Mouse (Mus musculus) embryonic facial prominence, embryonic 11.5 days (tissue): ENCODE results near the gene Naa38. TPM values are rescaled to one million over a fixed set of nuclear protein-coding genes. Genes with fewer than 3 reads are reported as not detected.
A peak's percentile ranks its signal among the peaks of the same experiment; 100 is the strongest.

ENCODE experiments used
- ATAC-seq: fragments of 200-750 bp; cut with Nextera tagmentation; replicated peaks from 2 replicates; pipeline ENCODE4 v1.8.0; 2017; ENCODE audit warnings: low read depth; ENCODE audit not compliant: insufficient number of reproducible peaks, low FRiP score, low TSS enrichment
- DNase-seq: peaks from one replicate; pipeline ENCODE4 v3.0.0-alpha.2; 2015; ENCODE audit warnings: low spot score
- H3K27ac ChIP-seq: fragments of 300-500 bp; sonication (generic); replicated peaks from 2 replicates; pipeline ENCODE4 v1.5.1; 2014; ENCODE audit warnings: mild to moderate bottlenecking, low read depth, low read length, control low read depth
- H3K27me3 ChIP-seq: fragments of 300-500 bp; sonication (generic); 2 replicates; pipeline ENCODE4 v1.6.1; 2014; ENCODE audit warnings: mild to moderate bottlenecking, low read length, moderate library complexity, mixed read lengths; ENCODE audit not compliant: control insufficient read depth, insufficient read depth
- H3K36me3 ChIP-seq: fragments of 300-500 bp; sonication (generic); replicated peaks from 2 replicates; pipeline ENCODE4 v1.6.1; 2014; ENCODE audit warnings: low read depth, mild to moderate bottlenecking, low read length, moderate library complexity, mixed read lengths; ENCODE audit not compliant: control insufficient read depth, insufficient read depth
- H3K4me1 ChIP-seq: fragments of 300-500 bp; sonication (generic); 2 replicates; pipeline ENCODE4 v1.6.1; 2014; ENCODE audit warnings: low read length, mixed read lengths; ENCODE audit not compliant: control insufficient read depth, insufficient read depth
- H3K4me2 ChIP-seq: fragments of 300-500 bp; sonication (generic); 2 replicates; pipeline ENCODE4 v1.6.1; 2014; ENCODE audit warnings: low read depth, mild to moderate bottlenecking, control low read depth, low read length, moderate library complexity
- H3K4me3 ChIP-seq: fragments of 300-500 bp; sonication (generic); 2 replicates; pipeline ENCODE4 v1.5.1; 2014; ENCODE audit warnings: low read depth, low read length, control low read depth
- H3K9ac ChIP-seq: fragments of 300-500 bp; sonication (generic); replicated peaks from 2 replicates; pipeline ENCODE4 v1.6.1; 2014; ENCODE audit warnings: mild to moderate bottlenecking, control low read depth, low read length
- H3K9me3 ChIP-seq: fragments of 300-500 bp; sonication (generic); replicated peaks from 2 replicates; pipeline ENCODE4 v1.6.1; 2016; ENCODE audit warnings: mild to moderate bottlenecking, low read length, inconsistent platforms, mixed read lengths; ENCODE audit not compliant: control insufficient read depth
- whole genome bisulfite sequencing: fragments of 180-500 bp; shearing (Covaris S2); extraction: QIAGEN DNeasy Blood & Tissue Kit; methylation state at CpG from one replicate; pipeline ENCODE4 v1.1.7; 2014; 5-methylcytosine and 5-hydroxymethylcytosine counted together
- polyA plus RNA-seq: library from polyadenylated mRNA; unstranded; fragments of >200 nt; fragmentation: Nextera tagmentation; extraction: Ambion mirVana; gene quantifications from 2 replicates; pipeline ENCODE4 v1.2.1, GENCODE M21; 2014

Naa38 gene
- polyA plus RNA-seq, 1 experiment from 2014 or later, result 123 TPM

DNA sequence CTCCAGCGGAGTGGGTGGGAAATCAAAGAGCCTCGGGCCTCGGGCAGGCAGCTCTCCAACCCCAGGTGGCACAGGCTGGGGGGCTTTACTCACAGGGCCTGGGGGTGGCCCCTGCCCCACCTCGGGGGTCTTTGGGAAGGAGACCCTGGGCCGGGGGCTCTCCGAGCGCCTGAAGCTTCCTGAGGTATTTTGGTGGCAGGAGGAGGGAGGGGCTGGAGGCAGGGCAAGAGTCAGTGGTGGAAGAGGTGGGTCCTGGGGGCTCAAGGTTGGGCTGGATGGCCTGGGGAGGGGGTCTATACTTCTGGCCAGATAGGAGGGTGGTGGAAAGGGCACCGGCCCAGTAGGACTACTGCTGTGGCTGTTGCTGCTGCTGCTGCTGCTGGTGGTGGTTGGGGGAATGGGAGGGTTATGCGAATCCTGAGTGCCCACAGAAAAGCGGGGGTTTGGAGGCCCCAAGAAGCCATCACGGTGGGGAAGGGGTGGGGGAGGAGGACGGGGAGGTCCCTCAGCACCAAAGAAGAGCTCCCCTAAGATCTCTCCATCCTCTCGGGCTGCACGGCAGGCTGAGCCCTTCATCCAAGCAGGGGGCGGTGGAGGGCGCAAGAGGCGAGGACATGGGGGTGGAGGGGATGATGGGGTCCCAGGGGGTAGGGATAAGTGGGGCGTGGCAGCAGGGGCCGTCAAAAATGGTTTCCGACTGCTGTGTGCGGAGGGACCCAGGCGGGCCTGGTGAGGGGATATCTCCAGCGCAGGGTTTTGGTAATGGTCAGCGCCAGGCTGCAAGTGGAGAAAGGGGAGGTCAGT, 10.3 kb downstream of the Naa38 start:
- Histone ChIP-seq H3K27me3 (no peaks in the 10 kb centered on the region), H3K9ac (no peak overlapping the region; the same call in 1 of the 2 replicates), H3K36me3 (peaks cover 43% of the 10 kb centered on the region), H3K9me3 (no peaks in the 10 kb centered on the region), H3K27ac (no peak overlapping the region), H3K4me1 (peaks cover 3% of the 10 kb centered on the region; the same call in 1 of the 2 replicates), H3K4me2 (no peak overlapping the region), H3K4me3 (no peak overlapping the region; the same call in 1 of the 2 replicates)
- DNase-seq (no peak), ATAC-seq (no peak)
- 91% methylated on average over 24 of the region's 24 CpGs for WGBS

DNA sequence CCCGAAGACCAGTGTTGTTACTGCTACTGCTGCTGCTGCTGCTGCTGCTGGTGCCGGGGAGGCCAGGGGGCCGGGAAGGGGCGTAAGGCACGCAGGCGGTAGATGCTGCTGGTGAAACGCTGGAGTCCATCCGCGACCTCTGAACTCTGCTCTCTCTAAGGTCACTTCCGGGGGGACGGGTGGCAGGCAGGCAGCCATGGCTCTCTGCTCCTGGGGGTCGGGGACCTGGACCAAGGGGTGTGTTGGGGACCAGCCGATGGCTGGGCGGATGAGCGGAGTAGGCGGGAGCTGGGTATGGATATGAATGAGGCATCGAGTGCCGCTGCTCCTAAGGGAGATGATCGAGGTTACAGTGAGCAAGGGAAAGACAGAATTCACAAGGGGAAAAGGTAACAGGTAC, 11.0 kb downstream of the Naa38 start:
- H3K9ac ChIP-seq, result no peak overlapping the region
- H3K4me3 ChIP-seq, result no peak overlapping the region
- H3K9me3 ChIP-seq, result no peaks in the 10 kb centered on the region
- 86% methylated on average over 19 of the region's 19 CpGs for WGBS
- DNase-seq (no peak), ATAC-seq (no peak)
- H3K4me2 ChIP-seq, result no peak overlapping the region
- peaks cover 3% of the 10 kb centered on the region; the same call in 1 of the 2 replicates for H3K4me1 ChIP-seq
- H3K27me3 ChIP-seq, result no peaks in the 10 kb centered on the region
- no peak overlapping the region for H3K27ac ChIP-seq
- peaks cover 43% of the 10 kb centered on the region for H3K36me3 ChIP-seq

DNA sequence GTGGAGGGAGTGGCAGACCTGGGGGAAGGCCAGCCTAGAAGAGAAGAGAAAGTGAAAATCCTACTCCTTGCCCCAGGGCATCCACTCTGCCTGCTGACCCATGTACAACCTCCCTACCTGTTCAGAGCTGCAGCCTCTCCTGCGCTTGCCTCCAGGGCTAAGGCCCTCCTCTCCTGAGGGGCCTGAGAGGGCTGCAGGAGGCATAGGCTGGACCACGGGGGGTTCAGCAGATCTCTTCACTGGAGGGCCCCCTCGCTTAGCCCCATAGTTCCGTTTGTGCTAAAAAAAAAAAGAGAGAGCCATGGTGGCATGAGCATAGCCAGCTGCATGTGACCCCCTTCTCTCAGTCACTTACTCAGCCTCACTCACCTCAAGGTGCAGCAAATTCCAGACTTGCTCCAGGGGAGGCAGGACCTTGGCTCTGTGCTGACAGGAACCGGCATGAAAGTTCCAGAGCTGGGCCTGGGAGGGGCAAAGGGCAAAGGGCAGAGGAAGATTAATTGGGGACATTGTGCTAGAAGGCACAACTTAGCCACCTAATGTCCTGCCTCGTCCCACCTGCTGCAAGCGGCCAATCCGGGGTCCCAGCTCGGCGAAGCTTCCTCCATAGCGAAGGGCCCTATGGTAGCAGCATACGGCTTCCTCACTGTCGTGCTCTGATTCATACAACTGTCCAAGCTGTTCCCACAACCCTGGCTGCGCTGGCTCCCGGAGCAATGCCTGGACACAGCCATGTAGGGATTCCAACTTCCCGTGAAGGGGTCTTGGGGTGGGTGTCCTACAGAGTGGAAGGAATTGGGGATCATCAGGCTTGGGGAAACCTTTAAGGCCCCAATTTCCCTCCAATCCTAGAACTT, 11.8 kb downstream of the Naa38 start:
- no peak for DNase-seq
- no peak overlapping the region for H3K4me3 ChIP-seq
- 91% methylated on average over 16 of the region's 16 CpGs for WGBS

DNA sequence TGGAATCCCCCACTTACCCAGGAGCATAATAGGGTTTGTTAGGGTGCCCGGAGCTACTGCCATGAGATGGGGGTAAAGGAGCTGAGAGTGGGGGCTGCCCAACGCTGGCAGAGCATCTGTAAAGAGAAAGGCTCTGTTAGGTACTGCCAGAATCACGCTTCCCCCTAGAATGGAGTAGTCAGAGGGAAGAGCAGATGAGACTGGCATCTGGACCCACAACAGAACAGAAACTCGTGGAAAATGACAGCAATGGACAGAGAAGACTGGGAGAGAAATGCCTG, 12.4 kb downstream of the Naa38 start:
- WGBS, result 89% methylated on average over 4 of the region's 4 CpGs
- ATAC-seq, result no peak
- Histone ChIP-seq H3K4me1 (peaks cover 13% of the 10 kb centered on the region), H3K27ac (no peak overlapping the region), H3K27me3 (no peaks in the 10 kb centered on the region), H3K4me2 (no peak overlapping the region), H3K9ac (no peak overlapping the region), H3K4me3 (no peak overlapping the region), H3K9me3 (no peaks in the 10 kb centered on the region), H3K36me3 (peaks cover 38% of the 10 kb centered on the region)
- no peak for DNase-seq

More for the DNA sequence above, 11.8 kb downstream of the Naa38 start:
- Histone ChIP-seq H3K4me2 (no peak overlapping the region), H3K27me3 (no peaks in the 10 kb centered on the region), H3K27ac (no peak overlapping the region), H3K9ac (no peak overlapping the region), H3K36me3 (peaks cover 38% of the 10 kb centered on the region), H3K9me3 (no peaks in the 10 kb centered on the region), H3K4me1 (peaks cover 9% of the 10 kb centered on the region)
- ATAC-seq, result no peak

DNA sequence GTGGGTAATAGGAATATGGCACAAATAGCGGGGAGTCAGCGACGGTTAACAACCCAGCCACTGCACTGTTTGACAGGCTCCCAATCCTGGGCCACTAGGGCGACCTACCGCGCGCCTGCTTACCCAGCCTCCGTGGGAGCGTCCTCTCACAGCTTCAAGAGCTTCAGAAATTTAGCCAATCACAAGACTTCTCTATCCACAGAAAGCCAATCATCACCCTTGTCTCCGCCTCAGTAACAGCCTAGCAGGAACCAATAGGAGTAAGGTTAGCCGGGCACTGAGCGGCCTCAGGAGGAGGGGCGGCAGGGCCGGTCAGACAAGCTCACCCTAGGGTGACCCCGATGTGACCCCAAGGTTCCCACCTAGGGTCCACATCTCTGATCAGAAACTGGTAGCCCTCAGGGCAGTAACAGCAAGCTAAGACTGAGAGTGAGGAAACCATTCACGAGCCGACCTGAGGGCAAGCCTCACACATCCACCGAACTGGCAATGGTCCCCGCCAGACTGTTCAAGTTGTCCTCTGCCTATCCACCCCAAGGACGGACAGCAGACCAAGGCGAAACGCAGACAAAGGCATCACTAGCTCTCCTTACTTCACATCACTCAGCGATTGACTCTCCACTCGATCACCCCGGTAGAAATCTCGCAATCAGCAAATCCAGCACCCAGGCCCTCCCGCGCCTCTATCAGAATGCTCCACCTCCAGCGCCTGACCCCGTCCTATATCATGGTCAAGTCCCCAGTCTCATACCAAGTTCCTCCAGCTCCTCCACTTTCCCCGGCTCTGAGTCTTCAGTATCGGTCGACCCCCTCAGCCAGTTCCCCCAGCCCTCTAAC, 13.5 kb downstream of the Naa38 start:
- Histone ChIP-seq H3K4me3 (peak overlapping the region; percentile 69), H3K27me3 (no peaks in the 10 kb centered on the region), H3K9ac (peak overlapping the region; percentile 81), H3K4me1 (peaks cover 18% of the 10 kb centered on the region), H3K27ac (peak overlapping the region; percentile 84), H3K36me3 (peaks cover 32% of the 10 kb centered on the region), H3K4me2 (peak overlapping the region; percentile 93), H3K9me3 (no peaks in the 10 kb centered on the region)
- 0% methylated on average over 33 of the region's 33 CpGs for WGBS
- DNase-seq, result peak; percentile 88
- peak; percentile 61 for ATAC-seq

DNA sequence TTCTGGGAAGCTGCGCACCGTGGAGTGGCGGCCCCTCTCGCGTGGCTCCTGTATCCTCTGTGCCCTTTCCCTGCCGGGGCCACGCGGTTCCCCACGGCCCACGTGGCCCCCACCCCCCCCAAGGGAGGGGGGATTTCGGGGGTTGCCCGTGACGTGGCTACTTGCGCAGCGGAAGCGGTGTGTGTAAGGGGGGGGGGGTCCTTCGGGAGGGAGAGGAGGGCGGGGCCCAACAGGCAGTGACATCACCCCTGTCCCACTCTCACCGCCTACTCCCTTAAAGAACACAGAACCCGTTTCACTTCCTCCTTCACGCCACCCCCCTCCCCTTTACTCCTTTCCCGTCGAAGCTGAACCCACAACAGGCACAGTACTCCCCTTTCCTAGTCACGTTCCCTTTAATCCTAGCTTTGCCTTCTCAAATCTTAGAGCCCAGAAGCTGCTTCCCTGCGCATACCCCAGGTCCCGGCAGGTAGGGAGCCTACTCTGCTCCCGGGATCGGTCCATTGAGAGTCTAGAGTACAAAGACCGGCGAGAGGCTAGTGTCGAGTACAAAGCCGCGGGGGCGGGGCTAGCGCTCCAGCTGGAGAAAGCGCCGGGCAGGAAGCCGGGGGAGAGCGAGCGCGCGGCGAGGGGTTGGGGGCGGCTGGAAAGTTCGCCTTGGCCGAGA, 14.2 kb downstream of the Naa38 start:
- Histone ChIP-seq H3K4me3 (peak overlapping the region; percentile 69), H3K27ac (peak overlapping the region; percentile 84), H3K9ac (peak overlapping the region; percentile 81), H3K4me1 (peaks cover 18% of the 10 kb centered on the region), H3K4me2 (peak overlapping the region; percentile 93), H3K27me3 (no peaks in the 10 kb centered on the region), H3K9me3 (no peaks in the 10 kb centered on the region), H3K36me3 (peaks cover 26% of the 10 kb centered on the region)
- DNase-seq (peak; percentile 89), ATAC-seq (0 out of 2 replicates have a peak, but pooled peaks have one; percentile 19)
- under 1% methylated on average over 42 of the region's 46 CpGs for WGBS

DNA sequence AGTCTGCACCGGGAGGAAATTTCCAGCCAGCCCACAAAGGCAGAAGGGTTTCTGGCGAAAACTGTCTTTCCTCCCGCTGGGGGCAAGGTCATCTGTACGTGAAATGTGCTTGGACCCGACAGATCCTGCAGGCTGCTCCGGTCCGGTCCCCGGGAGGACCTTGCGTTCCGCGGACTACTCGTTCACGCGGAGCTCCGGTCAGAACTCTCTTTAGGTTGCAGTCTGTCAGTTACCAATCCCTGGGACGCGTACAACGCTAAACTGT, 14.7 kb downstream of the Naa38 start:
- no peaks in the 10 kb centered on the region for H3K27me3 ChIP-seq
- 0% methylated on average over 18 of the region's 18 CpGs for WGBS
- H3K4me1 ChIP-seq, result peaks cover 20% of the 10 kb centered on the region
- ATAC-seq (no peak), DNase-seq (no peak)
- peak overlapping the region; percentile 93 for H3K4me2 ChIP-seq
- H3K9me3 ChIP-seq, result no peaks in the 10 kb centered on the region
- H3K27ac ChIP-seq, result peak overlapping the region; percentile 84
- H3K9ac ChIP-seq, result peak overlapping the region; percentile 81
- H3K36me3 ChIP-seq, result peaks cover 24% of the 10 kb centered on the region
- H3K4me3 ChIP-seq, result peak overlapping the region; percentile 69
